Mouse (Mus musculus): ENCODE data around the gene Pmel.
A peak's percentile ranks its signal among the peaks of the same experiment; 100 is the strongest.
"Not testable (repeated sequence)": the region's sequence is repeated elsewhere in the genome, so short reads cannot be mapped to it uniquely, and the experiment has no call there.

The Pmel gene

GRCm38 (mm10) chr10:128702328-128703007 is 1.5 kb upstream of the Pmel start:
- no peak for DNase-seq (ENCODE audit: low read depth, low spot score)

GRCm38 (mm10) chr10:128704491-128705316 is 709 bp downstream of the Pmel start, which contains the start of gene Cdk2:
Gene Cdk2 (minus strand): TSS chr10:128705031.
- peak; percentile 81 for DNase-seq (ENCODE audit: low read depth, low spot score)

GRCm38 (mm10) chr10:128705317-128705693 is 1.3 kb downstream of the Pmel start:
- no peak for DNase-seq (ENCODE audit: low read depth, low spot score)

- DNase-seq (ENCODE audit: low read depth, low spot score): not testable (repeated sequence)
These were observed 7.3 kb downstream of the Pmel start for GRCm38 (mm10) chr10:128711318-128711717.

- no peak for DNase-seq (ENCODE audit: low read depth, low spot score)
These were observed 11.9 kb downstream of the Pmel start for GRCm38 (mm10) chr10:128715559-128716537.

GRCm38 (mm10) chr10:128725466-128725865 is 21.5 kb downstream of the Pmel start:
- DNase-seq (ENCODE audit: low read depth, low spot score): not testable (repeated sequence)

GRCm38 (mm10) chr10:128728059-128728458 is 24.1 kb downstream of the Pmel start:
- DNase-seq (ENCODE audit: low read depth, low spot score): no peak

GRCm38 (mm10) chr10:128731002-128731433 is 27.0 kb downstream of the Pmel start:
- DNase-seq (ENCODE audit: low read depth, low spot score): no peak

GRCm38 (mm10) chr10:128731992-128732391 is 28.0 kb downstream of the Pmel start:
- DNase-seq (ENCODE audit: low read depth, low spot score): no peak

GRCm38 (mm10) chr10:128737435-128737834 is 33.4 kb downstream of the Pmel start:
- DNase-seq (ENCODE audit: low read depth, low spot score): peak; percentile 58

GRCm38 (mm10) chr10:128740296-128740695 is 36.3 kb downstream of the Pmel start:
- no peak for DNase-seq (ENCODE audit: low read depth, low spot score)

GRCm38 (mm10) chr10:128742616-128743015 is 38.6 kb downstream of the Pmel start:
- DNase-seq (ENCODE audit: low read depth, low spot score): no peak

- no peak for DNase-seq (ENCODE audit: low read depth, low spot score)
These were observed 39.2 kb downstream of the Pmel start for GRCm38 (mm10) chr10:128743235-128743634.

GRCm38 (mm10) chr10:128743791-128744191 is 39.8 kb downstream of the Pmel start:
- DNase-seq (ENCODE audit: low read depth, low spot score): no peak

- DNase-seq (ENCODE audit: low read depth, low spot score): no peak
These were observed 40.2 kb downstream of the Pmel start for GRCm38 (mm10) chr10:128744211-128744610.

GRCm38 (mm10) chr10:128744680-128745601 is 40.9 kb downstream of the Pmel start, which contains the start of gene Dgka:
Gene Dgka (minus strand): TSS chr10:128744855.
- DNase-seq (ENCODE audit: low read depth, low spot score): no peak

GRCm38 (mm10) chr10:128745946-128746613 is 42.1 kb downstream of the Pmel start:
- DNase-seq (ENCODE audit: low read depth, low spot score): no peak

- DNase-seq (ENCODE audit: low read depth, low spot score): no peak
These were observed 43.1 kb downstream of the Pmel start for GRCm38 (mm10) chr10:128746972-128747645.

- DNase-seq (ENCODE audit: low read depth, low spot score): peak; percentile 81
These were observed 43.8 kb downstream of the Pmel start, which contains the start of gene Pym1 for GRCm38 (mm10) chr10:128747646-128748251. Gene Pym1 (plus strand): TSS chr10:128747889.
